In the genomic region with DNA sequence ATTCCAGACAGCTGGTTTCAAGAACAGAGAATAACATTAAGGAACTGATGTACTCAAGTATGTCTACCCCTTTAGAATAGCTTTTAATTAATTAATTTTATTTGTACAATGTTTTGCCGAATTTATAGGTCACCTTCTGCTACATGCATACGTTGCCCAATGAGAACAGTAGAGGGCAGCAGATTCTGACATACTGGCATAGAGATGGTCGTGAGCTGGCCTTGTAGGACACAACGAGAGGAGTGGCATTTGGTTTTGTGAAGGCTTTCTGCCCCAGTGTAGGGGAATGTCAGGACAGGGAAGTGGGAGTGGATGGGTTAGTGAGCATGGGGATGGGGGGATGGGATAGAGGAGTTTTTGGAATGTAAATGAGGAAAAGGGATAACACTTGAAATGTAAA, we compare ENCODE assay signal across 8 mouse cellular contexts. TPM values are rescaled to one million over a fixed set of nuclear protein-coding genes. Genes with fewer than 3 reads are reported as not detected.
DNase-seq lines count a peak whose midpoint lies in the region; ATAC-seq lines count a peak whose summit lies in the region.

No protein-coding gene starts in this region.

- ATAC-seq in hindbrain, embryonic 12.5 days (ENCODE audit: low FRiP score) = 0 out of 2 replicates have a peak, but pooled peaks have one; percentile 43
- no peak for ATAC-seq in embryonic facial prominence, embryonic 11.5 days (replicated peaks; ENCODE audit: insufficient number of reproducible peaks, low FRiP score, low TSS enrichment, low read depth)
- ATAC-seq in neural tube, embryonic 13.5 days (ENCODE audit: low read depth) = peak; percentile 50; the same call in 1 of the 2 replicates
- no peak for ATAC-seq in activated CD4-positive, CD25-positive, alpha-beta regulatory T cell, adult 4 months

- no peaks in the 10 kb centered on the region for H3K4me1 ChIP-seq in hindbrain, embryonic 12.5 days
- no peaks in the 10 kb centered on the region for H3K4me1 ChIP-seq in hindbrain, embryonic 10.5 days (replicated peaks)
- H3K4me1 ChIP-seq in embryonic facial prominence, embryonic 11.5 days (ENCODE audit: control insufficient read depth, insufficient read depth, low read length) = no peaks in the 10 kb centered on the region
- no peaks in the 10 kb centered on the region for H3K4me1 ChIP-seq in neural tube, embryonic 13.5 days (replicated peaks)

- no peaks in the 10 kb centered on the region for H3K36me3 ChIP-seq in hindbrain, embryonic 12.5 days
- H3K36me3 ChIP-seq in hindbrain, embryonic 10.5 days = no peaks in the 10 kb centered on the region
- no peaks in the 10 kb centered on the region for H3K36me3 ChIP-seq in embryonic facial prominence, embryonic 11.5 days (replicated peaks; ENCODE audit: control insufficient read depth, insufficient read depth, low read depth, low read length)
- no peaks in the 10 kb centered on the region for H3K36me3 ChIP-seq in neural tube, embryonic 13.5 days

- no peak overlapping the region for H3K4me2 ChIP-seq in hindbrain, embryonic 12.5 days (replicated peaks)
- no peak overlapping the region for H3K4me2 ChIP-seq in embryonic facial prominence, embryonic 11.5 days (ENCODE audit: low read depth, low read length)
- H3K4me2 ChIP-seq in neural tube, embryonic 13.5 days = no peak overlapping the region

- no peak overlapping the region for H3K4me3 ChIP-seq in hindbrain, embryonic 12.5 days
- H3K4me3 ChIP-seq in hindbrain, embryonic 10.5 days = no peak overlapping the region
- H3K4me3 ChIP-seq in embryonic facial prominence, embryonic 11.5 days (ENCODE audit: low read depth, low read length) = no peak overlapping the region
- no peak overlapping the region for H3K4me3 ChIP-seq in neural tube, embryonic 13.5 days

- no peak overlapping the region for H3K27ac ChIP-seq in hindbrain, embryonic 12.5 days
- no peak overlapping the region for H3K27ac ChIP-seq in hindbrain, embryonic 10.5 days
- H3K27ac ChIP-seq in embryonic facial prominence, embryonic 11.5 days (replicated peaks; ENCODE audit: low read depth, low read length) = no peak overlapping the region
- H3K27ac ChIP-seq in neural tube, embryonic 13.5 days (replicated peaks) = no peak overlapping the region

- DNase-seq in hindbrain, embryonic 10.5 days (ENCODE audit: low spot score) = no peak
- peak; percentile 6 for DNase-seq in right cerebral cortex, postnatal 4 days
- no peak for DNase-seq in right cerebral cortex, postnatal 36 days (ENCODE audit: low spot score in 2 of 2)
- peak; percentile 64 for DNase-seq in embryonic facial prominence, embryonic 11.5 days (ENCODE audit: low spot score)
- no peak for DNase-seq in gastrocnemius, postnatal 10 days

- 17% methylated on average over 4 of the region's 4 CpGs for WGBS in hindbrain, embryonic 12.5 days
- 16% methylated on average over 4 of the region's 4 CpGs for WGBS in hindbrain, embryonic 10.5 days
- 15% methylated on average over 4 of the region's 4 CpGs for WGBS in embryonic facial prominence, embryonic 11.5 days
- 11% methylated on average over 4 of the region's 4 CpGs for WGBS in neural tube, embryonic 13.5 days

- no peaks in the 10 kb centered on the region for H3K27me3 ChIP-seq in hindbrain, embryonic 12.5 days
- H3K27me3 ChIP-seq in hindbrain, embryonic 10.5 days (ENCODE audit: insufficient read depth, poor library complexity, severe bottlenecking) = no peaks in the 10 kb centered on the region
- H3K27me3 ChIP-seq in embryonic facial prominence, embryonic 11.5 days (ENCODE audit: control insufficient read depth, insufficient read depth, low read length) = no peaks in the 10 kb centered on the region
- no peaks in the 10 kb centered on the region for H3K27me3 ChIP-seq in neural tube, embryonic 13.5 days

- H3K9ac ChIP-seq in hindbrain, embryonic 12.5 days = no peak overlapping the region
- no peak overlapping the region for H3K9ac ChIP-seq in embryonic facial prominence, embryonic 11.5 days (replicated peaks; ENCODE audit: low read length)
- no peak overlapping the region for H3K9ac ChIP-seq in neural tube, embryonic 13.5 days

- H3K9me3 ChIP-seq in hindbrain, embryonic 12.5 days (replicated peaks) = no peaks in the 10 kb centered on the region
- H3K9me3 ChIP-seq in hindbrain, embryonic 10.5 days = no peaks in the 10 kb centered on the region
- no peaks in the 10 kb centered on the region for H3K9me3 ChIP-seq in embryonic facial prominence, embryonic 11.5 days (replicated peaks; ENCODE audit: control insufficient read depth, low read length)
- H3K9me3 ChIP-seq in neural tube, embryonic 13.5 days = no peaks in the 10 kb centered on the region

RNA-seq across cellular contexts. Expression of gene Armh4, which starts 18.3 kb away (rescaled TPM):
- 41.1 and 41.4 TPM in 2 replicates for polyA plus RNA-seq in hindbrain, embryonic 12.5 days (2016; fragmentation: Nextera tagmentation; extraction: Ambion mirVana)
- polyA plus RNA-seq in hindbrain, embryonic 10.5 days (2016; fragmentation: Nextera tagmentation; extraction: Ambion mirVana) = 37.7 and 39.5 TPM in 2 replicates
- polyA plus RNA-seq in embryonic facial prominence, embryonic 11.5 days (2014; fragmentation: Nextera tagmentation; extraction: Ambion mirVana) = 21.8 and 24.8 TPM in 2 replicates
- polyA plus RNA-seq in neural tube, embryonic 13.5 days (2015; fragmentation: Nextera tagmentation; extraction: Ambion mirVana) = 56.6 and 64.2 TPM in 2 replicates
- total RNA-seq in gastrocnemius, postnatal 10 days (2021) = 1 to 10 TPM; 7.0 to 8.1 TPM
- polyA plus RNA-seq in activated CD4-positive, CD25-positive, alpha-beta regulatory T cell, adult 4 months (2017; shearing (Covaris generic)) = not detected

Comparison
In these comparisons a context has a peak if more than half of its experiments do, and no peak if none do; other contexts are left out.
1. DNase-seq: peak in right cerebral cortex, postnatal 4 days (single experiment) and embryonic facial prominence, embryonic 11.5 days (single experiment); none in hindbrain, embryonic 10.5 days (single experiment), right cerebral cortex, postnatal 36 days (0 of 2) and gastrocnemius, postnatal 10 days (single experiment).
2. ATAC-seq: peak in hindbrain, embryonic 12.5 days (single experiment) and neural tube, embryonic 13.5 days (single experiment); none in embryonic facial prominence, embryonic 11.5 days (single experiment) and activated CD4-positive, CD25-positive, alpha-beta regulatory T cell, adult 4 months (single experiment).
3. RNA of gene Armh4, which starts 18.3 kb away (polyA plus RNA-seq): 56.6 to 64.2 TPM in neural tube, embryonic 13.5 days, 41.1 to 41.4 TPM in hindbrain, embryonic 12.5 days, 37.7 to 39.5 TPM in hindbrain, embryonic 10.5 days and 21.8 to 24.8 TPM in embryonic facial prominence, embryonic 11.5 days; not detected in activated CD4-positive, CD25-positive, alpha-beta regulatory T cell, adult 4 months; every median in the first group is over 10 times any median in the second.